Mouse (Mus musculus) embryonic facial prominence, embryonic 12.5 days (tissue): ENCODE measurements around the gene Mlf2. TPM values are rescaled to one million over a fixed set of nuclear protein-coding genes. Genes with fewer than 3 reads are reported as not detected.
"Not testable (repeated sequence)": the region's sequence is repeated elsewhere in the genome, so short reads cannot be mapped to it uniquely, and the experiment has no call there.

Experiments used
- ATAC-seq: fragments of 200-750 bp; cut with Nextera tagmentation; 2 replicates; pipeline ENCODE4 v1.8.0; 2017; ENCODE audit not compliant: insufficient number of reproducible peaks, insufficient read depth, low FRiP score, low TSS enrichment
- H3K27ac ChIP-seq: fragments of 300-500 bp; sonication (generic); 2 replicates; pipeline ENCODE4 v1.5.1; 2016; ENCODE audit warnings: mild to moderate bottlenecking
- H3K27me3 ChIP-seq: fragments of 300-500 bp; sonication (generic); 2 replicates; pipeline ENCODE4 v1.6.1; 2016; ENCODE audit warnings: mild to moderate bottlenecking, moderate library complexity
- H3K36me3 ChIP-seq: fragments of 300-500 bp; sonication (generic); 2 replicates; pipeline ENCODE4 v1.6.1; 2016; ENCODE audit warnings: mild to moderate bottlenecking
- H3K4me1 ChIP-seq: fragments of 300-500 bp; sonication (generic); 2 replicates; pipeline ENCODE4 v1.6.1; 2016
- H3K4me2 ChIP-seq: fragments of 300-500 bp; sonication (generic); replicated peaks from 2 replicates; pipeline ENCODE4 v1.6.1; 2016; ENCODE audit warnings: mild to moderate bottlenecking, moderate library complexity
- H3K4me3 ChIP-seq: fragments of 300-500 bp; sonication (generic); 2 replicates; pipeline ENCODE4 v1.5.1; 2016; ENCODE audit warnings: mild to moderate bottlenecking
- H3K9ac ChIP-seq: fragments of 300-500 bp; sonication (generic); 2 replicates; pipeline ENCODE4 v1.6.1; 2016; ENCODE audit warnings: mild to moderate bottlenecking, moderate library complexity
- H3K9me3 ChIP-seq: fragments of 300-500 bp; sonication (generic); 2 replicates; pipeline ENCODE4 v1.6.1; 2016; ENCODE audit warnings: mild to moderate bottlenecking, moderate library complexity
- WGBS: fragments of 180-500 bp; shearing (Covaris S2); methylation state at CpG from one replicate; pipeline ENCODE4 v1.1.7; 2016; 5-methylcytosine and 5-hydroxymethylcytosine counted together
- polyA plus RNA-seq: library from polyadenylated mRNA; unstranded; fragments of >200 nt; fragmentation: Nextera tagmentation; extraction: Ambion mirVana; gene quantifications from 2 replicates; pipeline ENCODE4 v1.2.1, GENCODE M21; 2016

Mlf2 gene
- 419 and 427 TPM in 2 replicates for polyA plus RNA-seq

DNA sequence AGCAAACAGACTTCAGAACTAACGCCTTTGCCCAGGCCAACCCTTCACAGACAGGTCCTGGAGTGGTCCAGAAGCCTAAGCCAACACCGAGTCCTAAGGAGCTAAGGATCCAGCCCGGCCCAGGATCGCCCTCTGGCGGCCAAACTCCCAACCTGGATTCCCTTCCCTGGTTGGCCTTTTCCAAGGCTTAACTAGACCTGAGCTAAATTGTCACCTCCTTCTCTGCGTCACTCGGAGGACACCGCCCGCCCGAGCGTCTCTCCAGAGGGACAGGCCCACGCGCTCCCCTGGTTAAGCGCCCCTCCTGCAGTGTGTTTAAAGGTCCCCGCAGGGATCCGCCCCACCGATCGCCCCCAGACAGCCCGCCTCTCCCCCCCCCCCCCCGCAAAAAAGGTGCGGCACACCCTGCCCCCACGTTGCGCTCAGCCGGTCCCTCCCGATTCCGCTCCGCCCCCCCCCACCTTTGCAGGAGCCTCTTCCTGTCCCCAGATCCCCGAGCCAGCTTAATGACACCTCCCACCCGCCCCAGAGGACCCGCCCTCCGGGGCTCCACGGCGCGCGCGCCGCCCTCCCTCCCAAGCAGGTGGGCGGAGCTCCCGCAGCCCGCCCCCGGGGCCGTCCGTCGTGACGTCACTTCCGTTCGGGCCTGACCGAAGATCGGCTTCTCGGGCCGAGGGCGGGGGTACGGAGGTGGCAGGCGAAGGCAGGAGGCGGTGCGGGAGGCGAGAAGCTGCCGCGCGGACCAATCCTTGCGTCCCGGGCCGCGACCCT, at the start of gene Mlf2:
Mlf2 (plus strand) TSS at position 633 of the 771 bp plus-strand sequence.
- Histone ChIP-seq H3K27me3 (no peaks in the 10 kb centered on the region), H3K36me3 (peaks cover 30% of the 10 kb centered on the region), H3K4me1 (peaks cover 20% of the 10 kb centered on the region), H3K4me3 (peak within 1 kb of the TSS; percentile 93), H3K9me3 (no peaks in the 10 kb centered on the region), H3K4me2 (peak within 1 kb of the TSS; percentile 94), H3K9ac (peak within 1 kb of the TSS; percentile 98), H3K27ac (peak within 1 kb of the TSS; percentile 97)
- ATAC-seq: peak; percentile 93
- WGBS: under 1% methylated on average over 49 of the region's 64 CpGs

DNA sequence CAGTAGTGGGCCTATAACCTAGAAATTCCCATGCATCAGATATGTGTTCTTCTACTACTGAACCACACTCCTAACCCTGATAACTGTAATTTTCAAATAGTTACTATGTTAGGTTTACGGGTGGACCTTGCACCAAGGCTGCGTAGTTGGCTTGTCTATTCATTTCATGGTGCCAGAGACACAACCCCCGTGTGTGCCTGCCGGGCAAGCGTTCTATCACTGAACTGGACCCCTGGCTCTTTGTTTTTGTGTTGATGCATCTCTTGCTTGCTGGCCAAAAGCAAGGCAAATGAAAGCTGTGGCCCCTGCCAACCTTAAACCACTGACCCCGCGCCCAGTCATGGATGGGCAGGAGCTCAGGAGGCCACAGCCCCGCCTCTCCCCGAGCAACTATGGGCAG, 49.4 kb upstream of the Mlf2 start:
- WGBS: 90% methylated on average over 9 of the region's 9 CpGs
- ATAC-seq: no peak
- H3K36me3 ChIP-seq: no peaks in the 10 kb centered on the region

DNA sequence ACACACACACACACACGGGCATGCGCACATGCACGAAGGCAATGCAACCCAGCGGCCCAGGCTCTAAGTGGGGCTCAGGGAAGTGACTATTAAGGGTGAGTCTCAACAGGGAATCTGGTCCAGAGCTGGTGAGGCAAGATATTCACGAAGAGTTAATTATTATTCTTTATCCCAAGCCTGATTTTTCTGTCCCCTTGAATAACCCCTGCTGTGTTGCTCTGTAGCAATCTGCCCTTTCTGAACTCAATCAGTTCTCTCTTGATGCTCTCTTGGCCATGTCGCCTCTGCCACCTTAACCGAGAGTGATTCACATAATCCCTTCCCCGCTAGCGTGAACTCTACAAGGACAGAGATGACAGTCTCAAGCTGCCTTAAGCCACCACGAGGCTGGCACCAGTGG, 47.8 kb upstream of the Mlf2 start:
- no peak overlapping the region for H3K4me3 ChIP-seq
- no peaks in the 10 kb centered on the region for H3K27me3 ChIP-seq
- no peaks in the 10 kb centered on the region for H3K36me3 ChIP-seq
- no peak overlapping the region for H3K9ac ChIP-seq
- no peak overlapping the region for H3K4me2 ChIP-seq
- WGBS: 78% methylated on average over 10 of the region's 10 CpGs
- no peak overlapping the region for H3K27ac ChIP-seq
- H3K9me3 ChIP-seq: no peaks in the 10 kb centered on the region
- H3K4me1 ChIP-seq: no peaks in the 10 kb centered on the region
- no peak for ATAC-seq

More for the DNA sequence above, 49.4 kb upstream of the Mlf2 start:
- H3K27ac ChIP-seq: no peak overlapping the region
- no peaks in the 10 kb centered on the region for H3K4me1 ChIP-seq
- H3K4me2 ChIP-seq: no peak overlapping the region
- no peak overlapping the region for H3K4me3 ChIP-seq
- H3K9ac ChIP-seq: no peak overlapping the region
- no peaks in the 10 kb centered on the region for H3K27me3 ChIP-seq
- no peaks in the 10 kb centered on the region for H3K9me3 ChIP-seq

DNA sequence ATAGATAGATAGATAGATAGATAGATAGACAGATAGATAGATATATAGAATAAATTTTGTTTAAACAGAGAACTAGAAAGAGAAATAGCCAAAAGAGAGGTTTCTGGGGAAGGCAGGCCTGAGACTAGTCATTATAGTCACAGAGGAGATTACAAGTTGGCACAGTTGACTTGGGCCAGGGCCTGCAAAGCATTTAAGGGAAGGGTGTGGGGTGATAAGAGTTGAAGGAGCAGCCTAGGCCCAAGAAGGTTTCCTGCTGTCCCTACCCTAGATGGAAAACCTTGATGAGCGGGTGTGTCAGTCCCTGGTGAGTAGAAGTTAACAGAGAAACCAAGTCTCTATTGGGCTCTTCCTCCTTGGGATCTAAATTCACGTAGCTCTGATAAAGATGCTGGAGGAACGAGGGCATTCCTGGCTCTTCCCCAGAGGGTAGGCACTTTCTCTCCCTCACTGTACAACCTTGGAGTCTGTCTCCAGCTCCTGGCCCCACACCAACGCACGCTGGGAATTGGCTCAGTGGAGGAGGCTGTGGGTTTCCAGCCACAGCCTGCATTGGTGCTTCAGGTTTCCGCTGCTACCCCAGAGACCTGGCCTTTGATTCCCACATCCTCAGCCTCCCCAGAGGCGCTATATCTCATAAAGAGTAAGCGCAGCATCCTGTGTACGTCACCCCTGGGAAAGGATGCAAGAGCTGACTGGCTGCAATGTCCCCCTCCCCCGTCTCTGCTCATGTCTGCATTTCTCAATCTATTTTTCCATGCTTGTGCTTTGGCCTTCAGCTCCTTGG, 46.3 kb upstream of the Mlf2 start:
- no peak for ATAC-seq
- H3K27me3 ChIP-seq: no peaks in the 10 kb centered on the region
- H3K9ac ChIP-seq: no peak overlapping the region
- H3K4me1 ChIP-seq: no peaks in the 10 kb centered on the region
- H3K4me2 ChIP-seq: no peak overlapping the region
- no peak overlapping the region for H3K27ac ChIP-seq
- H3K4me3 ChIP-seq: no peak overlapping the region
- H3K9me3 ChIP-seq: no peaks in the 10 kb centered on the region
- WGBS: 70% methylated on average over 10 of the region's 10 CpGs
- H3K36me3 ChIP-seq: no peaks in the 10 kb centered on the region

DNA sequence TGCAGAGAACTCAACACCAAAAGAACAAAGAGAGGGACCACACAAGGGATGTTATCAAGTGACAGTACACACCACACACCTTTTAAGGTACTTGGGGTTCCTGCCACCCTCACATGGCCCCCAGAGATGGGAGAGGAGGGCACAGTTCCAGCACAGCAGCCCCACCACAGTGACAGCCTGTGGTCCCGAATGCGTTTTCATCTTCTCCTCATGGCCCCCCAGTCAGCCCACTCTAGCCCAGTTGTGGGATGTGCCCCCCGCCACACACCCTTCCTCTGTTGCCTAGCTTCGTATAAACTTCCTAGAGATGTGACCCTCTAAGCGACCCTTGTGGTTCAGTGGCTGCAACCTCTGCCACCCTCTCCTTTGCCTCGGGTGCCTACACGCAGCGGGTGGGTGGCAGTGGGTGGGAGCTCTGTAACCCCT, 45.2 kb upstream of the Mlf2 start:
- H3K4me2 ChIP-seq: no peak overlapping the region
- no peak overlapping the region for H3K9ac ChIP-seq
- no peak overlapping the region for H3K4me3 ChIP-seq
- H3K4me1 ChIP-seq: no peaks in the 10 kb centered on the region
- no peaks in the 10 kb centered on the region for H3K9me3 ChIP-seq
- H3K27ac ChIP-seq: no peak overlapping the region
- ATAC-seq: no peak
- H3K36me3 ChIP-seq: no peaks in the 10 kb centered on the region
- H3K27me3 ChIP-seq: no peaks in the 10 kb centered on the region
- WGBS: 90% methylated on average over 8 of the region's 8 CpGs

DNA sequence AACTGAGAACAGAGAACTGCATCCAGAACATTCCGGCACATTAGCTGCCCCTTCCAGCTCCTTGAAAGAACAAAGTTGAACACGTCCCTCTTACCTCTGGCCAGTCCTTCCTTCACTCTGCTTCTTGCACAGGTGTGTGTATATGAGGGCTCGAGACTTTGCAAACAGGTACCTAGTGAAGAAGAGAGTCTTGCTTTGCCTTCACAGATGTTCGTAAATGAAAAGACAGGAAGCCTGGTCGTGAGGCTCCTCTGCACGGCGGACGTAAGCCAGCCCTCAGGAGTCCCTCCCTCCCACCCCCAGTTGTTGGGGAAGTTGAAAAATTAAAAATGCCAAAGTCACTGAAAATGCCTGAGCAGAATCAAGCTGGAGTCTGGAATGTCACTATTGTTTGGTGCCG, 43.2 kb upstream of the Mlf2 start, which contains the start of gene Cd4:
Cd4 (minus strand) TSS at position 236 of the 400 bp plus-strand sequence.
- Histone ChIP-seq H3K27me3 (no peaks in the 10 kb centered on the region), H3K27ac (no peak within 1 kb of the TSS), H3K4me1 (no peaks in the 10 kb centered on the region), H3K4me3 (no peak within 1 kb of the TSS), H3K36me3 (no peaks in the 10 kb centered on the region), H3K4me2 (no peak within 1 kb of the TSS), H3K9ac (no peak within 1 kb of the TSS), H3K9me3 (no peaks in the 10 kb centered on the region)
- WGBS: 86% methylated on average over 9 of the region's 9 CpGs
- ATAC-seq: no peak

DNA sequence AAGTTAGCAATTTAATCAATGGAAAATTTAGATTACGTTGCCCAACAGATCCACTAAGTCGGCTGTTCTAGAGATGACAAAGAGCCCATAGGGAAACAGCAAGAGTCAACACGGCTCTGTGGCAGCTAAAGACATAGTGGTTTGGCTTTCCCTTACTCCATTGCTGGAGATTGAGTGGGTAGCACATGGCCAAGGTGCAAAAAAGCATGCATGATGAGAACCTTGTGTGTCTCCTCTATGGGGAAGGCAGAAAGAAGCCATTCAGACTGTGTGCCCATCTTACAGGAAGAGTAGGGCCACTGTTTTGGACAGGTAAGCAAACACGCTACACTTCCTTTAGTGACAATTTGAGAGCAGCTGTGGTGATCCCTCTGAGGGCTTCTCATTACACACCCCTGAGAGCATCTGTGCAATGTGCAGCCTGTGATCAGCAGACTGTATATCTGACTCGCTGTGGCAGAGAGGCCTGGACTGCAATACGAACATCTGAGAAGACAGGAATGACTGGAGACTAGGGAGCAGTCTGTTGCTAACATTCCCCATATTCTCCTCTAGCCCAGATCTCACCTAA, 42.5 kb upstream of the Mlf2 start:
- no peak overlapping the region for H3K4me3 ChIP-seq
- H3K9ac ChIP-seq: no peak overlapping the region
- H3K27ac ChIP-seq: no peak overlapping the region
- H3K4me2 ChIP-seq: no peak overlapping the region
- H3K9me3 ChIP-seq: no peaks in the 10 kb centered on the region
- no peaks in the 10 kb centered on the region for H3K36me3 ChIP-seq
- ATAC-seq: no peak
- no peaks in the 10 kb centered on the region for H3K4me1 ChIP-seq
- 91% methylated on average over 6 of the region's 6 CpGs for WGBS
- no peaks in the 10 kb centered on the region for H3K27me3 ChIP-seq

DNA sequence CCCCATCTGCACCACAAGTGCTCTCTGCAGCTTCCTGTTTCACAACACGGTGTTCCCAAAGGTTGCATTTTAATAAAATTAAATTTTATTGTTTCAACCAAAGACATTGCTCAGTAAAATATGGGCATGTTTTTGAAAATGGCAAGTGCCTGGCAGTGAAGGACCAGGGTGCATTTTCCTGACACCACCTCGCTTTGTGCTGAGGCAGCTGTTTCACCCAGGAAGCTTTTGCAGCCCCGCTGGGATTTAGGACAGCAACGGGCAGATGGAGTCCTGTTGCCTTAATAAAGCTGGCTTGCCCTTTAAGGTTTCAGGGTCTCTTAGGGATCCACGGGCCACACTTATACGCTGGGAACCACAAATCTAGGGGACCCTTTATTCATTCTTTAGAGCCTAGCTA, 40.2 kb upstream of the Mlf2 start:
- no peaks in the 10 kb centered on the region for H3K36me3 ChIP-seq
- no peaks in the 10 kb centered on the region for H3K4me1 ChIP-seq
- no peak overlapping the region for H3K9ac ChIP-seq
- ATAC-seq: no peak
- no peaks in the 10 kb centered on the region for H3K9me3 ChIP-seq
- no peak overlapping the region for H3K4me2 ChIP-seq
- H3K4me3 ChIP-seq: no peak overlapping the region
- no peak overlapping the region for H3K27ac ChIP-seq
- no peaks in the 10 kb centered on the region for H3K27me3 ChIP-seq
- WGBS: 63% methylated on average over 6 of the region's 6 CpGs

DNA sequence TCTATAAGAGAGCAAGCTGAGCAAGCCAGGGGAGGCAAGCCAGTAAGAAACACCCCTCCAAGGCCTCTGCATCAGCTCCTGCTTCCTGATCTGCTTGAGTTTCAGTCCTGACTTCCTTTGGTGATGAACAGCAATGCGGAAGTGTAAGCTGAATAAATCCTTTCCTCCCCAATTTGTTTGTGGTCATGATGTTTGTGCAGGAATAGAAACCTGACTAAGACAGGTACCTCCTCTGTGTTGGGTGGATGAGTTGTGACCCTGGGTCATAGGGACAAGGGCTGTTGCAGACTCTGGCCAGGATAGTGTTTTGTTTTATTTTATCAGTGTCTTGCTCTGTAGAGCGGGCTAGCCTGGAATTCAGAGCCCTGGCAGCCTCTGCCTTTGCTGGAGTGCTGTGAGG, 37.1 kb upstream of the Mlf2 start:
- H3K4me3 ChIP-seq, H3K4me2 ChIP-seq: not testable (repeated sequence)
- WGBS: 85% methylated on average over 2 of the region's 2 CpGs

DNA sequence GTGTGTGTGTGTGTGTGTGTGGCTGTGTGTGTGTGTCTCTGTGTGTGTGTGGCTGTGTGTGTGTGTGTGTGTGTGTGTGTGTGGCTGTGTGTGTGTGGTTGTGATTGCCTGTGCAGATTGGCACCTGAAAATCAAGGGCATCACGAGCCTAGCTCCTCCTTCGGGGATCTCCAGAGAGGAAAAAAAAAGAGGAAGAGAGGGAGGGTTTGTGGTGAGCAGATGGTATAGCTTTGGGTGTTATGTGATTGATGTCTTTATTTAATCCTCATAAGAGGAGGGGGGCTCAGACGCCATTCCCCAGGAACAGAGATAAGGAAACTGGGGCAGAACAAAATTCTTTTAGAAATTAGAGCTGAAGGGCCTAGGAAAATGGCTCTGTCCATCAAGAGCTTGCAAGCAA, 32.8 kb upstream of the Mlf2 start:
- WGBS: 54% methylated on average over 3 of the region's 3 CpGs
- Histone ChIP-seq H3K9ac (no peak overlapping the region), H3K4me1 (no peaks in the 10 kb centered on the region), H3K4me2 (no peak overlapping the region), H3K27me3 (no peaks in the 10 kb centered on the region), H3K4me3 (no peak overlapping the region), H3K9me3 (no peaks in the 10 kb centered on the region), H3K36me3 (no peaks in the 10 kb centered on the region), H3K27ac (no peak overlapping the region)
- ATAC-seq: no peak

More for the DNA sequence above, 37.1 kb upstream of the Mlf2 start:
- H3K27ac ChIP-seq, ATAC-seq, H3K4me1 ChIP-seq, H3K9ac ChIP-seq, H3K9me3 ChIP-seq, H3K36me3 ChIP-seq, H3K27me3 ChIP-seq: not testable (repeated sequence)

DNA sequence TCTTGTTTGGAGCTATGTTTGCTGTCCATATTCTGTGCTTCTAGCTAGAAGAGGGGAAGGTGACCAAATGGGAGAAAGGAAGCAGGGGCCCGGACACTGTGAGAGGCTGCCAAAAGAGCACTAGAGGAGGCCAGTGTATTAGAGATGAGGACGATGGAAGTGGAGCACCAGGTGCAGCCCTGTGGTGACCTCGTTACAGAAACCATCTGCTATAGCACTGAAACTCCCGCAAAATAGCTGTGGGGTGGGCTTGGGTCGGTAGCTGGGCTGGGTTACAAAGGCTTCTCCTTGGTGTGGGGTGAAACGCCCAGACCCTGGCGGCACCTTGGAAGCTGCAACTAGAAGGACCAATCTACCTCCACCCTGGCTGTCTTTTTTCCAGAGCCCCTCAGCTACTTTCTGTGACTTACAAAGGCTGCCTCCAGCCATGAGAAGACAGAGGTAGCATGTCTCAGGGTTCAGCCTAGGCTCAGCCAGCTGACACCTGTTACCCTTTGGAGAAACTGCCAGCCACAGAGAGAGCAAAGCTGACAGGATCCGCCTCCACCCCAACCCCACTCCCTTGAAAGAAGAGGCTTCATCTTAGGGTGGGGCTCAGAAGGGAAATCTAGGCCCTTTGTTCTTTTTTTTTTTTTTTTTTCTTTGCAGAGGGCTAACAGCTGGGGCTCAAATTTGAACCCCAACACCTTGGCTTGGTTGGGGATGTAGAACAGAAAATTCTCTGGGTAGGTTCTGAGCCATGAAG, 31.0 kb upstream of the Mlf2 start:
- Histone ChIP-seq H3K4me2 (no peak overlapping the region), H3K4me1 (peaks cover 9% of the 10 kb centered on the region), H3K9me3 (no peaks in the 10 kb centered on the region), H3K4me3 (no peak overlapping the region), H3K27me3 (no peaks in the 10 kb centered on the region), H3K9ac (no peak overlapping the region), H3K36me3 (no peaks in the 10 kb centered on the region), H3K27ac (no peak overlapping the region)
- 54% methylated on average over 8 of the region's 8 CpGs for WGBS
- ATAC-seq: no peak
